In the genomic region with DNA sequence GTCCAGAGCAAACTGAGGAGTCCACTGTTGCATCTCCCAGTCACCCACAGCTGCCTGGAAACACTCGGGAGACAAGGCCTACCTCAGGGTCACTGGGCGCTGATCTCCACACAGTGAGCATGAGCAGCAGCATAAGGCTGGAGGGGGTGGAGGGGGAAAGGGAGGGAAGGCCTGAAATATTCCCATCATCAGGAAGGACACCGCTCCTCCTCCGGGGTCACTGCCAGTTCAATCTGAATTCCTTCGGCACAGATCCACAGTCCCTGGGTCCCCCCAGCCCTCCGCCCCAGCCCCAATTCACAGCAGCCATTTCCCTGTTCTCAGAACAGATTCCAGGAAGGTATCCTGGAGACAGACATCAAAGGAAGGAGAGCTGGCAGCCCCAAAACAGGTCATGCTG, we compare ENCODE assay signal across 9 mouse cellular contexts. TPM values are rescaled to one million over a fixed set of nuclear protein-coding genes. Genes with fewer than 3 reads are reported as not detected.
DNase-seq lines count a peak whose midpoint lies in the region; ATAC-seq lines count a peak whose summit lies in the region.
"Had no signal": no experiment of that assay in that cellular context is flagged by ENCODE, and none has a peak within 500 bp of the region (broad histone marks: within the 10 kb centered on the region; RNA-seq: fewer than 3 reads in every experiment).

No protein-coding gene starts in this region.

- DNase-seq in heart, adult 11 months = no peak
- peak; percentile 59 for DNase-seq in adrenal gland, postnatal 10 days
- DNase-seq in left cerebral cortex, postnatal 4 days = no peak
- no peak for DNase-seq in layer of hippocampus, adult 8-10 months (ENCODE audit: low spot score in 2 of 2)
- no peak for DNase-seq in frontal cortex, postnatal 10 days (ENCODE audit: low spot score in 2 of 2)
- DNase-seq: lung, postnatal 10 days had no signal

- H3K4me1 ChIP-seq in heart, embryonic 16.5 days (ENCODE audit: control insufficient read depth, insufficient read depth, low read length) = peaks cover 19% of the 10 kb centered on the region
- peaks cover 56% of the 10 kb centered on the region for H3K4me1 ChIP-seq in embryonic facial prominence, embryonic 15.5 days
- H3K4me1 ChIP-seq in midbrain, embryonic 15.5 days = peaks cover 31% of the 10 kb centered on the region

- ATAC-seq in heart, embryonic 16.5 days (replicated peaks; ENCODE audit: extremely low read depth, insufficient read depth, low FRiP score) = no peak
- ATAC-seq in embryonic facial prominence, embryonic 15.5 days (ENCODE audit: insufficient number of reproducible peaks, low FRiP score, low TSS enrichment, low read depth) = no peak
- no peak for ATAC-seq in midbrain, embryonic 15.5 days (replicated peaks)

- WGBS in heart, embryonic 16.5 days = 14% methylated on average over 6 of the region's 6 CpGs
- WGBS in embryonic facial prominence, embryonic 15.5 days = 24% methylated on average over 6 of the region's 6 CpGs
- WGBS in midbrain, embryonic 15.5 days = 4% methylated on average over 6 of the region's 6 CpGs

- no peaks in the 10 kb centered on the region for H3K27me3 ChIP-seq in heart, embryonic 16.5 days (ENCODE audit: control insufficient read depth, insufficient read depth, low read length)
- H3K27me3 ChIP-seq in embryonic facial prominence, embryonic 15.5 days = no peaks in the 10 kb centered on the region
- no peaks in the 10 kb centered on the region for H3K27me3 ChIP-seq in midbrain, embryonic 15.5 days (replicated peaks)

- H3K9me3 ChIP-seq in heart, embryonic 16.5 days (replicated peaks; ENCODE audit: control insufficient read depth, low read length) = no peaks in the 10 kb centered on the region
- no peaks in the 10 kb centered on the region for H3K9me3 ChIP-seq in embryonic facial prominence, embryonic 15.5 days (replicated peaks)
- H3K9me3 ChIP-seq in midbrain, embryonic 15.5 days = no peaks in the 10 kb centered on the region

- peak overlapping the region; percentile 17; the same call in 1 of the 2 replicates for H3K27ac ChIP-seq in heart, embryonic 16.5 days (ENCODE audit: low read length)
- H3K27ac ChIP-seq in embryonic facial prominence, embryonic 15.5 days (replicated peaks) = peak overlapping the region; percentile 29; the same call in 1 of the 2 replicates
- H3K27ac ChIP-seq in midbrain, embryonic 15.5 days = peak overlapping the region; percentile 10; the same call in 1 of the 2 replicates

- H3K36me3 ChIP-seq in heart, embryonic 16.5 days (ENCODE audit: control insufficient read depth, insufficient read depth) = no peaks in the 10 kb centered on the region
- H3K36me3 ChIP-seq in embryonic facial prominence, embryonic 15.5 days = peaks cover 9% of the 10 kb centered on the region; the same call in 1 of the 2 replicates
- H3K36me3 ChIP-seq in midbrain, embryonic 15.5 days (replicated peaks) = no peaks in the 10 kb centered on the region

- intact Hi-C loops in left cerebral cortex, postnatal 4 days (cut with DNase I) = no loop called here

- no peak overlapping the region for H3K4me3 ChIP-seq in heart, embryonic 16.5 days (ENCODE audit: low read length)
- no peak overlapping the region for H3K4me3 ChIP-seq in embryonic facial prominence, embryonic 15.5 days (replicated peaks)
- H3K4me3 ChIP-seq in midbrain, embryonic 15.5 days = no peak overlapping the region

- H3K9ac ChIP-seq in heart, embryonic 16.5 days (ENCODE audit: low read length) = no peak overlapping the region
- H3K9ac ChIP-seq in embryonic facial prominence, embryonic 15.5 days = no peak overlapping the region
- H3K9ac ChIP-seq in midbrain, embryonic 15.5 days = no peak overlapping the region

- 0 out of 2 replicates have a peak overlapping the region, but pooled peaks have one; percentile 6 for H3K4me2 ChIP-seq in heart, embryonic 16.5 days (ENCODE audit: low read depth, low read length)
- H3K4me2 ChIP-seq in embryonic facial prominence, embryonic 15.5 days (replicated peaks) = no peak overlapping the region
- no peak overlapping the region for H3K4me2 ChIP-seq in midbrain, embryonic 15.5 days

RNA-seq across cellular contexts. Expression of gene Nxn, which starts 35.8 kb away (rescaled TPM):
- 20.8 and 21.2 TPM in 2 replicates for polyA plus RNA-seq in heart, embryonic 16.5 days (2015; fragmentation: Nextera tagmentation; extraction: Ambion mirVana)
- 10 to 100 TPM; 22.5 to 25.0 TPM for total RNA-seq in adrenal gland, postnatal 10 days (2021)
- 72.1 and 74.8 TPM in 2 replicates for polyA plus RNA-seq in embryonic facial prominence, embryonic 15.5 days (2015; fragmentation: Nextera tagmentation; extraction: Ambion mirVana)
- polyA plus RNA-seq in midbrain, embryonic 15.5 days (2015; fragmentation: Nextera tagmentation; extraction: Ambion mirVana) = 22.3 and 23.1 TPM in 2 replicates
- 10 to 100 TPM; 12.4 to 15.7 TPM for total RNA-seq in left cerebral cortex, postnatal 4 days (2021)
- 10 to 100 TPM in 3 of 4 experiments, 1 to 10 TPM in 1; 9.2 to 12.2 (median 10.6) TPM for total RNA-seq in layer of hippocampus, adult 8-10 months (2022)

RNA-seq across cellular contexts. Expression of gene Timm22, which starts 43.6 kb away (rescaled TPM):
- 81.6 and 84.4 TPM in 2 replicates for polyA plus RNA-seq in heart, embryonic 16.5 days (2015; fragmentation: Nextera tagmentation; extraction: Ambion mirVana)
- total RNA-seq in adrenal gland, postnatal 10 days (2021) = 10 to 100 TPM; 45.2 to 47.5 TPM
- polyA plus RNA-seq in embryonic facial prominence, embryonic 15.5 days (2015; fragmentation: Nextera tagmentation; extraction: Ambion mirVana) = 101 and 106 TPM in 2 replicates
- polyA plus RNA-seq in midbrain, embryonic 15.5 days (2015; fragmentation: Nextera tagmentation; extraction: Ambion mirVana) = 103 and 109 TPM in 2 replicates
- 10 to 100 TPM; 34.1 to 38.0 TPM for total RNA-seq in left cerebral cortex, postnatal 4 days (2021)
- 10 to 100 TPM; 24.5 to 33.1 (median 31.1) TPM for total RNA-seq in layer of hippocampus, adult 8-10 months (2022)
